Mouse (Mus musculus): ENCODE results near the gene Nova2.

DNA sequence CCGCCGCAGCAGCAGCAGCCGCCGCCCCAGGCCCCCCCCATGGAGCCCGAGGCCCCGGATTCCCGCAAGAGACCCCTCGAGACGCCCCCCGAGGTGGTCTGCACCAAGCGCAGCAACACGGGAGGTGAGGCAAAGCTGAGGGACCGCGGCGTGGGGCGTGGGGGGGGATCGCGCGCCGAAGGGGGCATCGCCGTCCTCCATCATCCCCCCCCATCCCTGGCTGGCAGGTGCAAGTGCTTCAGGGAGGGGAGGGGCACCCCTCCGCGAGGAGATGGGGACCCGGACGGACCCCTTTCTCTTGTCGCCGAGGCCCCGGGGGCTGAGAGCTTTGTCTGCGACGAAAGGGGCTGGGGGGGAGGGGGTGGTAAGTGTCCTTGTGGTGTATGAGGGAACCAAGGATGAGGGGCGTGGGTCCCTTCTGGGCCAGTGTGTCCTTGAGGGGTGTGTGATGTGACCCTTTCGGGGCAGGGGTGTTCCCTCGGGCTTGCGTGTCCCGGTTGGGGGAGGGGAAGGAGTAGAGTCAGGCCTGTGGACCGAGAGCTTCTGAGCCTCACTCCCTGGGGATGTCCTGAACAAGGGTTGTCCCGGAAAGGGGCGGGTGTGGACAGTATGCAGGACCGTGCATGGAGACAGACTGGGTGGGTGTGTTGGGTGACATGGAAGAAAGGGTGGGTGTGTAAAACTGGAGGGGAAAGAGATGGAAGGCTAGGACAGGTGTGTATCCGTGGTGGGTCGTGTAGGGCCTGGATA is 528 bp downstream of the Nova2 start:
- TF ChIP-seq POLR2A (IDR thresholded peaks at IDR 0.05; ENCODE audit: insufficient read depth, low read depth, low read length), result peak; percentile 79
- no peak for TF ChIP-seq CTCF (IDR thresholded peaks at IDR 0.05)

Measured in heart, adult 2 months (tissue).